Comparison of ENCODE assay signal across 15 mouse cellular contexts in the genomic region with DNA sequence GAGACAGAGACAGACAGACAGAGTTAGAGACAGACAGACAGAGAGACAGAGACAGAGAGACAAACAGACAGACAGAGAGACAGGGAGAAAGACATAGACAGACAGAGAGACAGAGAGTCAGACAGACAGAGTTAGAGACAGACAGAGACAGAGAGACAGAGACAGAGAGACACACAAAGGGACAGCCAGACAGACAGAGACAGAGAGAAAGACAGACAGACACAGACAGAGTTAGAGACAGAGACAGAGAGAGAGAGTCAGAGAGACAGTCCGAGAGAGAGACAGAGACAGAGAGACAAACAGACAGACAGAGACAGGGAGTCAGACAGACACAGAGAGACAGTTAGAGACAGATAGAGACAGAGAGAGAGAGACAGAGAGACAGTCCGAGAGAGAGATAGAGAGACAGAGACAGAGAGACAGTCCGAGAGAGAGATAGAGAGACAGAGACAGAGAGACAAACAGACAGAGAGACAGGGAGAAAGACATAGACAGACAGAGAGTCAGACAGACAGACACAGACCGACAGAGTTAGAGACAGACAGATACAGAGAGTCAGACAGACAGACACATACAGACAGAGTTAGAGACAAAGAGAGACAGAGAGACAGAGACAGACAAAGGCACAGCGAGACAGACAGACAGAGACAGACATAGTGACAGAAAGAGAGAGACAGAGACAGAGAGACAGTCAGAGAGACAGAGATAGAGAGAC. TPM values are rescaled to one million over a fixed set of nuclear protein-coding genes. Genes with fewer than 3 reads are reported as not detected.
DNase-seq lines count a peak whose midpoint lies in the region.
"Not testable (repeated sequence)": the region's sequence is repeated elsewhere in the genome, so short reads cannot be mapped to it uniquely, and the experiment has no call there.
"Had no signal": no experiment of that assay in that cellular context is flagged by ENCODE, and none has a peak within 500 bp of the region (broad histone marks: within the 10 kb centered on the region; RNA-seq: fewer than 3 reads in every experiment).

No protein-coding gene starts in this region.

- in situ Hi-C loops in ES-E14 (cut with MboI; ENCODE audit: low sequenced_read_pairs in 2 of 2, unreplicated experiment in 2 of 2), result not testable (repeated sequence)

- peak; percentile 37 for DNase-seq in CD4-positive, CD25-positive, alpha-beta regulatory T cell, adult 2 months (ENCODE audit: low read depth, low spot score)
- peak; percentile 94 for DNase-seq in ES-E14 (ENCODE audit: low read depth, low spot score)
- DNase-seq in R1 (ENCODE audit: low read depth, low spot score), result peak; percentile 92
- DNase-seq in embryo, embryonic 10.5 days (ENCODE audit: low spot score), result peak; percentile 17
- peak; percentile 59 for DNase-seq in induced T-regulatory cell, adult 2 months (ENCODE audit: low read depth)
- DNase-seq in retina, embryonic 14.5 days (ENCODE audit: low spot score), result peak; percentile 47

- not testable (repeated sequence) for H3K4me3 ChIP-seq in ES-E14 (ENCODE audit: insufficient read depth in 1 of 2, low read depth in 1 of 2, low read length in 2 of 2, poor library complexity in 1 of 2, severe bottlenecking in 1 of 2)

- not testable (repeated sequence) for H3K4me1 ChIP-seq in ES-E14 (ENCODE audit: control insufficient read depth in 2 of 2, insufficient read depth in 2 of 2, low read length in 2 of 2, poor library complexity in 1 of 2)

- peaks cover 54% of the 10 kb centered on the region for H3K36me3 ChIP-seq in ES-E14 (ENCODE audit: control insufficient read depth, insufficient read depth, low read length, poor library complexity, severe bottlenecking)

- not testable (repeated sequence) for H3K9me3 ChIP-seq in ES-E14 (ENCODE audit: control insufficient read depth, insufficient read depth, low read depth, low read length)

- H3K27ac ChIP-seq in ES-E14 (ENCODE audit: insufficient read depth, low read depth, low read length, poor library complexity, severe bottlenecking), result not testable (repeated sequence)

- not testable (repeated sequence) for H3K9ac ChIP-seq in ES-E14 (ENCODE audit: insufficient read depth, low read depth, low read length, poor library complexity, severe bottlenecking)

RNA-seq across cellular contexts. Expression of a gene that starts 19.3 kb away (rescaled TPM):
- total RNA-seq in ES-E14 (2012; rRNA removed), result not detected in 2 replicates
- total RNA-seq: adrenal gland, adult 2 months; adrenal gland, postnatal 36 days; gastrocnemius, adult 8-10 months; gastrocnemius, postnatal 4 days; heart, adult 2 months; heart, postnatal 4 days; left cerebral cortex, postnatal 10 days; megakaryocyte-erythroid progenitor cell, adult 5-6 weeks; neutrophil, adult 5-6 weeks had no signal

RNA-seq across cellular contexts. Expression of a gene that starts 49.2 kb away (rescaled TPM):
- not detected in 2 replicates for total RNA-seq in ES-E14 (2012; rRNA removed)
- total RNA-seq: adrenal gland, adult 2 months; adrenal gland, postnatal 36 days; gastrocnemius, adult 8-10 months; gastrocnemius, postnatal 4 days; heart, adult 2 months; heart, postnatal 4 days; left cerebral cortex, postnatal 10 days; megakaryocyte-erythroid progenitor cell, adult 5-6 weeks; neutrophil, adult 5-6 weeks had no signal

Comparison
In these comparisons a context has a peak if more than half of its experiments do, and no peak if none do; other contexts are left out.
1. DNase-seq: peak in every context shown above with its lines; median percentile 94 in ES-E14; 92 in R1; 59 in induced T-regulatory cell, adult 2 months; 47 in retina, embryonic 14.5 days; 37 in CD4-positive, CD25-positive, alpha-beta regulatory T cell, adult 2 months; 17 in embryo, embryonic 10.5 days.